Mouse (Mus musculus) hindbrain, embryonic 10.5 days (tissue): ENCODE measurements around the gene Lhfpl5. TPM values are rescaled to one million over a fixed set of nuclear protein-coding genes. Genes with fewer than 3 reads are reported as not detected.

Experiments used
- DNase-seq: peaks from one replicate; pipeline ENCODE4 v3.0.0-alpha.2; 2017; ENCODE audit warnings: low spot score
- H3K27ac ChIP-seq: fragments of 300-500 bp; sonication (generic); 2 replicates; pipeline ENCODE4 v1.5.1; 2016; ENCODE audit warnings: mild to moderate bottlenecking, moderate library complexity
- H3K27me3 ChIP-seq: fragments of 300-500 bp; sonication (generic); 2 replicates; pipeline ENCODE4 v1.6.1; 2016; ENCODE audit warnings: mild to moderate bottlenecking; ENCODE audit not compliant: poor library complexity, insufficient read depth, severe bottlenecking
- H3K36me3 ChIP-seq: fragments of 300-500 bp; sonication (generic); 2 replicates; pipeline ENCODE4 v1.6.1; 2016; ENCODE audit warnings: mild to moderate bottlenecking, moderate library complexity
- H3K4me1 ChIP-seq: fragments of 300-500 bp; sonication (generic); replicated peaks from 2 replicates; pipeline ENCODE4 v1.6.1; 2016; ENCODE audit warnings: mild to moderate bottlenecking
- H3K4me3 ChIP-seq: fragments of 300-500 bp; sonication (generic); 2 replicates; pipeline ENCODE4 v1.5.1; 2016; ENCODE audit warnings: mild to moderate bottlenecking, moderate library complexity
- H3K9me3 ChIP-seq: fragments of 300-500 bp; sonication (generic); 2 replicates; pipeline ENCODE4 v1.6.1; 2016; ENCODE audit warnings: mild to moderate bottlenecking, moderate library complexity
- WGBS: fragments of 180-500 bp; shearing (Covaris S2); methylation state at CpG from one replicate; pipeline ENCODE4 v1.1.7; 2016; 5-methylcytosine and 5-hydroxymethylcytosine counted together
- polyA plus RNA-seq: library from polyadenylated mRNA; unstranded; fragments of >200 nt; fragmentation: Nextera tagmentation; extraction: Ambion mirVana; gene quantifications from 2 replicates; pipeline ENCODE4 v1.2.1, GENCODE M21; 2016

Gene Lhfpl5
- polyA plus RNA-seq, 1 experiment from 2014 or later: 2.1 TPM

- no peaks in the 10 kb centered on the region for H3K27me3 ChIP-seq
- H3K36me3 ChIP-seq: peaks cover 50% of the 10 kb centered on the region
- WGBS: 87% methylated on average over 3 of the region's 3 CpGs
- no peak overlapping the region for H3K4me3 ChIP-seq
- DNase-seq: no peak
- H3K4me1 ChIP-seq: no peaks in the 10 kb centered on the region
- no peaks in the 10 kb centered on the region for H3K9me3 ChIP-seq
- H3K27ac ChIP-seq: no peak overlapping the region
These were observed 11.1 kb downstream of the Lhfpl5 start for GRCm38 (mm10) chr17:28586509-28586908.

DNA sequence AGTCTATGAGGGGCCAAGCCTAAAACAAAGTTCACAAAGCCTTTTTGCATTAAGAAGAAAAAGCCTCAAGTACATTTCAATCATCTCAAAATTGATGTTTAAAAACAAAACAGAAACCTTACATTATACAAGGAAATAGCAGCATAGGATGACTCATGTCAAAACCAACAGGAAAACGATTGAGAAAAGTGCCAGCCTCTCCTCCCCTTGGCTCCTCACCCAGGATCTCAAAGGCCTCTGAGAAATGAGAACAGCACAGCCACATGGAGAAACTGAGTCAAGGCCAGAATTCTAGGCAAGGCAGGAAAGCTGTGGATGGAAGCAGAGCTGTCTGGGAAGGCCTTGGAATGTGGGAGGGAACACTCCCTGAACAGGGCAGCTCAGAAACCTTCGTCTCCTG is 13.2 kb downstream of the Lhfpl5 start:
- Histone ChIP-seq H3K4me3 (no peak overlapping the region), H3K27ac (no peak overlapping the region), H3K4me1 (no peaks in the 10 kb centered on the region), H3K27me3 (no peaks in the 10 kb centered on the region), H3K9me3 (no peaks in the 10 kb centered on the region), H3K36me3 (peaks cover 71% of the 10 kb centered on the region)
- no peak for DNase-seq
- WGBS: 93% methylated on average over 2 of the region's 2 CpGs

DNA sequence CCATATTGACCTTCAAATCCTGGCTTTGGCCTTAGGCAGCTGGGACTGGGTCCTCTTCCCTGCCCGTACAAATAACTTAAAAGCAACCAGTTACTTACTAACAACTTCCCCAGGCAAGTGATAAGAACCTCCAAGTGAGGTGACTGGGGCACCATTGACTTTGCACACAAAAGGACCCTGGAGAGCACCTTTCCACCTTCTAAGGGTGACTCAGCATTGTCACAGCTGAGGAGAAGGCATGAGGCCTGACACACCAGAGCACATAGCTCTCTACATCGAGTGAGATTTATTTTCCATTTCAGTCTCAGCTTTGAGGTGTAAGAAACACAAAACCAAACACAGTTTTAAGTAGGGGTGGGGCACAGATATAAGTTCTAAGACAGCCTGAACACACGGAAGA is 15.2 kb downstream of the Lhfpl5 start:
- DNase-seq: no peak
- 89% methylated on average over 3 of the region's 3 CpGs for WGBS
- Histone ChIP-seq H3K36me3 (peaks cover 90% of the 10 kb centered on the region), H3K27me3 (no peaks in the 10 kb centered on the region), H3K27ac (no peak overlapping the region), H3K9me3 (no peaks in the 10 kb centered on the region), H3K4me1 (no peaks in the 10 kb centered on the region), H3K4me3 (no peak overlapping the region)

- no peak overlapping the region for H3K4me3 ChIP-seq
- peaks cover 97% of the 10 kb centered on the region for H3K36me3 ChIP-seq
- no peak overlapping the region for H3K27ac ChIP-seq
- no peaks in the 10 kb centered on the region for H3K4me1 ChIP-seq
- no peak for DNase-seq
- no peaks in the 10 kb centered on the region for H3K27me3 ChIP-seq
- no peaks in the 10 kb centered on the region for H3K9me3 ChIP-seq
- 96% methylated on average over 5 of the region's 5 CpGs for WGBS
These were observed 16.0 kb downstream of the Lhfpl5 start for GRCm38 (mm10) chr17:28591476-28591875.

DNA sequence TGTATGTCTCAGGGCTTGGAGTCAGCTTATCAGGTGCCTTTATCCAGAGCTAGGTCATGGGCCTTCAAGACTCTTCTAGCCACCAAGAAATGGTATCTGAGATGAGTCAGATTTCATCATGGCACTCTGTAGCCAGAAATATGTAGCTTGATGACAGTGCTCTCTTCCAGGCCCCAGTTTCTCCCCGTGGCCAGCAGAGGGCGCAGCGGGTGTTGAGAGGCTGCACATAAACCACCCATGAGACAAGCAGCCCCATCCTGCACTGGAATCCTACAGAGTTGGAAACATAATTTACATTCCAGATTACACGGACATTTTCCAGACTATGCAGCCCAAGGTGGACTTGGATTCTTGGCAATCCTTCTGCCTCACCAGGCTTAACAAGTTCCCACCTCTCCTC is 17.6 kb downstream of the Lhfpl5 start:
- peaks cover 97% of the 10 kb centered on the region for H3K36me3 ChIP-seq

GRCm38 (mm10) chr17:28593965-28594364 is 18.5 kb downstream of the Lhfpl5 start:
- 89% methylated on average over 4 of the region's 4 CpGs for WGBS
- Histone ChIP-seq H3K9me3 (no peaks in the 10 kb centered on the region), H3K27me3 (no peaks in the 10 kb centered on the region), H3K4me1 (no peaks in the 10 kb centered on the region), H3K27ac (no peak overlapping the region), H3K36me3 (peaks cover 97% of the 10 kb centered on the region), H3K4me3 (no peak overlapping the region)
- no peak for DNase-seq

More for the DNA sequence above, 17.6 kb downstream of the Lhfpl5 start:
- Histone ChIP-seq H3K4me1 (no peaks in the 10 kb centered on the region), H3K9me3 (no peaks in the 10 kb centered on the region), H3K4me3 (no peak overlapping the region), H3K27ac (no peak overlapping the region), H3K27me3 (no peaks in the 10 kb centered on the region)
- WGBS: 23% methylated on average over 4 of the region's 4 CpGs
- DNase-seq: peak; percentile 76

DNA sequence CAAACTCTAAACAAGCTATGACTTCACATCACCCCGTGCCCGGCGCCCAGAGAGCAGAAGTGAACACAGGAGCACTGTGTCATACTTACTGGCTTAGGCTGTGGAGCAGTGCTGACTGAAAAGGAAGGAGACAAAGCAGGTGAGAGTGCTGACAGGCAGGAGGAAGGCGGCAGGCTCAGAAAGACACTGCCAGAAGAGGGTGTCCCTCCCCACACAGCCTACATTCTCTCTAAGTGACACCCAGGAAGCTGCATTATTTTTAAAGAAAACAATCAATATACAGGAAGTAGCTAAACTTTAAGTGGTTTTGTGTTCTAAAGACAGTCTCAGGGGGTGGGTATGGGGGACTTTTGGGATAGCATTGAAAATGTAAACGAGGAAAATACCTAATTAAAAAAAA is 25.3 kb downstream of the Lhfpl5 start:
- H3K9me3 ChIP-seq: no peaks in the 10 kb centered on the region

GRCm38 (mm10) chr17:28601557-28602250 is 26.3 kb downstream of the Lhfpl5 start:
- Histone ChIP-seq H3K36me3 (peaks cover 98% of the 10 kb centered on the region), H3K27me3 (no peaks in the 10 kb centered on the region), H3K4me3 (no peak overlapping the region), H3K9me3 (no peaks in the 10 kb centered on the region), H3K27ac (no peak overlapping the region), H3K4me1 (no peaks in the 10 kb centered on the region)
- no peak for DNase-seq
- WGBS: 89% methylated on average over 9 of the region's 9 CpGs

More for the DNA sequence above, 25.3 kb downstream of the Lhfpl5 start:
- Histone ChIP-seq H3K4me1 (no peaks in the 10 kb centered on the region), H3K27ac (no peak overlapping the region), H3K36me3 (peaks cover 98% of the 10 kb centered on the region), H3K4me3 (no peak overlapping the region), H3K27me3 (no peaks in the 10 kb centered on the region)
- no peak for DNase-seq
- WGBS: 97% methylated on average over 5 of the region's 5 CpGs

GRCm38 (mm10) chr17:28609543-28609942 is 34.1 kb downstream of the Lhfpl5 start:
- peaks cover 59% of the 10 kb centered on the region for H3K36me3 ChIP-seq
- H3K4me1 ChIP-seq: no peaks in the 10 kb centered on the region
- WGBS: 87% methylated on average over 3 of the region's 3 CpGs
- H3K27me3 ChIP-seq: no peaks in the 10 kb centered on the region
- DNase-seq: no peak
- no peak overlapping the region for H3K27ac ChIP-seq
- H3K4me3 ChIP-seq: no peak overlapping the region
- H3K9me3 ChIP-seq: no peaks in the 10 kb centered on the region

GRCm38 (mm10) chr17:28612603-28613002 is 37.2 kb downstream of the Lhfpl5 start:
- Histone ChIP-seq H3K27ac (no peak overlapping the region), H3K4me1 (peaks cover 2% of the 10 kb centered on the region; the same call in 1 of the 2 replicates)
- WGBS: 87% methylated on average over 2 of the region's 2 CpGs

GRCm38 (mm10) chr17:28613096-28613495 is 37.7 kb downstream of the Lhfpl5 start:
- Histone ChIP-seq H3K27ac (no peak overlapping the region), H3K4me3 (no peak overlapping the region), H3K4me1 (peaks cover 6% of the 10 kb centered on the region), H3K36me3 (peaks cover 55% of the 10 kb centered on the region), H3K27me3 (no peaks in the 10 kb centered on the region), H3K9me3 (no peaks in the 10 kb centered on the region)
- WGBS: 90% methylated on average over 6 of the region's 6 CpGs
- no peak for DNase-seq

More at GRCm38 (mm10) chr17:28612603-28613002, 37.2 kb downstream of the Lhfpl5 start:
- Histone ChIP-seq H3K27me3 (no peaks in the 10 kb centered on the region), H3K36me3 (peaks cover 55% of the 10 kb centered on the region), H3K4me3 (no peak overlapping the region), H3K9me3 (no peaks in the 10 kb centered on the region)
- no peak for DNase-seq

- H3K9me3 ChIP-seq: no peaks in the 10 kb centered on the region
- H3K4me3 ChIP-seq: no peak overlapping the region
- no peak overlapping the region for H3K27ac ChIP-seq
- H3K27me3 ChIP-seq: no peaks in the 10 kb centered on the region
- peaks cover 22% of the 10 kb centered on the region for H3K4me1 ChIP-seq
- H3K36me3 ChIP-seq: peaks cover 66% of the 10 kb centered on the region
- no peak for DNase-seq
- 95% methylated on average over 4 of the region's 4 CpGs for WGBS
These were observed 39.9 kb downstream of the Lhfpl5 start for GRCm38 (mm10) chr17:28615332-28615731.

GRCm38 (mm10) chr17:28617636-28618035 is 42.2 kb downstream of the Lhfpl5 start:
- H3K4me3 ChIP-seq: no peak overlapping the region
- no peaks in the 10 kb centered on the region for H3K9me3 ChIP-seq
- H3K27me3 ChIP-seq: no peaks in the 10 kb centered on the region
- DNase-seq: no peak
- H3K4me1 ChIP-seq: peaks cover 40% of the 10 kb centered on the region
- H3K36me3 ChIP-seq: peaks cover 72% of the 10 kb centered on the region
- no peak overlapping the region for H3K27ac ChIP-seq
- WGBS: 91% methylated on average over 10 of the region's 10 CpGs

DNA sequence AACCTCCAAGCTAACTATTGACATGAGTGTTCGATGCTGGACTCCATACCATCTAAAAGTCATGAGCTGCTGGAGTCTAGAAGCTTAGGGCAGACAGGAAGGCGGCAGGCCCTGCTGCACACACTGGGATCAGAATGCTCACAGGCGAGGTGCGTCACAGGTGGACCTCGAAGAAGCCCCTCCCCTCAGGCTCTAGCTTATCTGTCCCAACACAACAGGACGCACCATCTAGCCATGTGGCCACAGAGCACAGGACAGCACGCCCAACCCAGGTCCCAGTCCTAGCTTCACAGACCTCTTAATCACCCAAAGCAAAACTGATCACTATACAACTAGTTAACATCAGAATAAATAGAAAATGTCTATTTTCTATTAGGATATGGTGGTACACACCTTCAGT is 42.7 kb downstream of the Lhfpl5 start:
- Histone ChIP-seq H3K36me3 (peaks cover 72% of the 10 kb centered on the region), H3K27me3 (no peaks in the 10 kb centered on the region), H3K4me1 (peaks cover 42% of the 10 kb centered on the region), H3K4me3 (no peak overlapping the region), H3K27ac (no peak overlapping the region), H3K9me3 (no peaks in the 10 kb centered on the region)
- WGBS: 87% methylated on average over 7 of the region's 7 CpGs
- no peak for DNase-seq
